Mouse (Mus musculus) stomach, postnatal 0 days (tissue): ENCODE data around the gene C1qtnf5.

ENCODE experiments used
- CTCF ChIP-seq: IDR thresholded peaks from 2 replicates; pipeline ENCODE4 v1.5.1; 2016; ENCODE audit warnings: antibody characterized with exemption, low read depth, mild to moderate bottlenecking, moderate library complexity
- EP300 ChIP-seq: optimal IDR thresholded peaks from 2 replicates; pipeline ENCODE3; 2016; ENCODE audit warnings: antibody characterized with exemption

GRCm38 (mm10) chr9:44135731-44136411 lies 28.8 kb downstream of the C1qtnf5 start:
- TF ChIP-seq CTCF = no peak
- no peak for TF ChIP-seq EP300
